Mouse (Mus musculus): Measurements from ENCODE around the gene Cyb5r4. TPM values are rescaled to one million over a fixed set of nuclear protein-coding genes. Genes with fewer than 3 reads are reported as not detected.
A peak's percentile ranks its signal among the peaks of the same experiment; 100 is the strongest.
"Not testable (repeated sequence)": the region's sequence is repeated elsewhere in the genome, so short reads cannot be mapped to it uniquely, and the experiment has no call there.

The Cyb5r4 gene
- total RNA-seq (2012; rRNA removed) (37.5 and 43.6 TPM in 2 replicates), total RNA-seq (2014; rRNA removed) (109 and 121 TPM in 2 replicates), polyA plus RNA-seq (2012; ENCODE audit: insufficient read length, low read depth) (75.1 and 80.6 TPM in 2 replicates)

DNA sequence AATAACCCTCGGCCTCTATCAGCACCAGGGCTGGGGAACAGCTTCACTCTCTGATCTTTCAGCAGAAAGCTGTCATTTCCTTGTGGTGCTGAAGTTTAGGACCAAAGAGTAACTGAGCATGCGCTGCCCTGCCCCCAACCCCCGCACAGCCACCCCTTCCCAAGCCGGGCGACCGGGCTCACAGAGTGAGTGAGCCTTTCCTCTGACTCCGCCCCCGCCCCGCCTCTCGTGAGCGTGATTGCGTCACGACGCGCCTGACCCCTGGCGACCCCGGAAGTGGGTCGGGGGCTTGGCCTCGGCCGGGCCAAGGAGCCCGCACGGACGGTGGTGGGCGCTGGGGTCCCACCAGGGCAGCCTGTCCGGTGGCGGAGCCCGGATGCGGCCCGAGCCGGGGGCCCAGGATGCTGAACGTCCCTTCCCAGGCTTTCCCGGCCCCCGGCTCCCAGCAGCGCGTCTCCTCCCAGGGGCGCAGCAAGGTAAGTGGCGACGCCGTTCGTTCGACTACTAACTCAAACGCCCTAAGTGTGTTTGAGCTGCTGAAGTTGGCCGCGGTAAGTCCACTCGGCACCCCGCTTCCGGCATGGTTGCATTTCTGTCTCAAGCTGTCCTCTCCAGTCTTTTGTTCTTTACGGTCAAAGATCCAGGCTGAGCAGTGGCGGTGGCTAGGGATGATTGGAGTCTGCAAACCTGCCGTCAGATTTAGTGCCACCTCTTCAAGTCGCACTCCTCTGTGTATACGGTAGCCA, at the start of gene Cyb5r4:
TSS of gene Cyb5r4 (plus strand) at position 237 of the 746 bp plus-strand sequence.
- peak; percentile 97 for DNase-seq (ENCODE audit: extremely low read depth)
- Histone ChIP-seq H3K9me3 (replicated peaks; ENCODE audit: low read length) (no peaks in the 10 kb centered on the region), H3K36me3 (replicated peaks in 1 of 2; ENCODE audit: control insufficient read depth in 1 of 2, insufficient read depth in 1 of 2, low read length in 1 of 2) (no peaks in the 10 kb centered on the region), H3K4me1 (ENCODE audit: control insufficient read depth in 1 of 2, insufficient read depth in 2 of 2) (peaks cover 6 to 28% of the 10 kb centered on the region in 2 experiments), H3K79me2 (replicated peaks; ENCODE audit: control insufficient read depth, extremely low read depth, insufficient read depth, poor library complexity, severe bottlenecking) (peaks cover 5% of the 10 kb centered on the region), H3K9ac (ENCODE audit: insufficient read depth, low read depth) (peak within 1 kb of the TSS; percentile 65), H3K27me3 (replicated peaks) (peaks cover 2% of the 10 kb centered on the region), H3K4me3 (replicated peaks in 1 of 3; ENCODE audit: low read depth in 2 of 3, low read length in 2 of 3, poor library complexity in 1 of 3) (peak within 1 kb of the TSS; percentile 67 to 96 (median 77)), H3K27ac (ENCODE audit: insufficient read depth, low read depth) (no peak within 1 kb of the TSS), H3K4me2 (ENCODE audit: insufficient read depth, low read depth, poor library complexity, severe bottlenecking) (peak within 1 kb of the TSS; percentile 97)
- dilution Hi-C loops (cut with MboI; ENCODE audit: extremely low pct_ligation_motif_present, extremely low pct_unique_long_range_greater_than_20kb, low sequenced_read_pairs): no loop called here
- in situ Hi-C loops (cut with MboI; ENCODE audit: low pct_ligation_motif_present, low pct_unique_long_range_greater_than_20kb, low sequenced_read_pairs): no loop called here
- TF ChIP-seq CTCF (conservative IDR thresholded peaks at IDR 0.05 in 1 of 2, IDR thresholded peaks at IDR 0.05 in 1 of 2; ENCODE audit: low read depth in 2 of 2, low read length in 2 of 2): no peak
- TF ChIP-seq CHD2 (IDR thresholded peaks at IDR 0.05; ENCODE audit: low read length): peak; percentile 86
- TF ChIP-seq MAX (IDR thresholded peaks at IDR 0.05; ENCODE audit: low read length): no peak; the same call in 1 of the 2 replicates
- TF ChIP-seq NELFE (IDR thresholded peaks at IDR 0.05; ENCODE audit: low read depth, low read length): peak; percentile 88
- no peak for TF ChIP-seq MEF2A (IDR thresholded peaks at IDR 0.05; ENCODE audit: borderline replicate concordance, low read depth, low read length)
- no peak for TF ChIP-seq GABPA (IDR thresholded peaks at IDR 0.05; ENCODE audit: insufficient replicate concordance, low read depth, low read length)
- peak; percentile 76; the same call in 1 of the 2 replicates for TF ChIP-seq MAZ (IDR thresholded peaks at IDR 0.05; ENCODE audit: low read depth, low read length)
- no peak for TF ChIP-seq CHD1 (IDR thresholded peaks at IDR 0.05; ENCODE audit: low read depth, low read length)
- TF ChIP-seq USF2 (conservative IDR thresholded peaks at IDR 0.05; ENCODE audit: low read depth, low read length): no peak
- TF ChIP-seq BHLHE40 (IDR thresholded peaks at IDR 0.05; ENCODE audit: low read depth, low read length): peak; percentile 30; the same call in 1 of the 2 replicates
- no peak for TF ChIP-seq JUND (conservative IDR thresholded peaks at IDR 0.05; ENCODE audit: low read depth, low read length)
- TF ChIP-seq SIN3A (IDR thresholded peaks at IDR 0.05; ENCODE audit: low read length): peak; percentile 100
- TF ChIP-seq HCFC1 (IDR thresholded peaks at IDR 0.05; ENCODE audit: low read depth, low read length): peak; percentile 77
- TF ChIP-seq IRF4 (IDR thresholded peaks at IDR 0.05; ENCODE audit: low read depth, low read length): peak; percentile 80
- no peak for TF ChIP-seq USF1 (IDR thresholded peaks at IDR 0.05; ENCODE audit: low read depth, low read length)
- peak; percentile 86 for TF ChIP-seq POLR2A (IDR thresholded peaks at IDR 0.05; ENCODE audit: low read depth, low read length)
- TF ChIP-seq ZMIZ1 (IDR thresholded peaks at IDR 0.05; ENCODE audit: low read depth, low read length): no peak; the same call in none of the 2 replicates
- peak; percentile 99 for TF ChIP-seq ELF1 (IDR thresholded peaks at IDR 0.05; ENCODE audit: low read depth, low read length)
- no peak for TF ChIP-seq ZNF384 (IDR thresholded peaks at IDR 0.05; ENCODE audit: low read depth, low read length)
- no peak for TF ChIP-seq PAX5 (IDR thresholded peaks at IDR 0.05; ENCODE audit: low read length)
- TF ChIP-seq MXI1 (IDR thresholded peaks at IDR 0.05; ENCODE audit: low read depth, low read length): peak; percentile 97
- TF ChIP-seq RAD21 (IDR thresholded peaks at IDR 0.05; ENCODE audit: low read depth, low read length): no peak
- TF ChIP-seq KAT2A (IDR thresholded peaks at IDR 0.05; ENCODE audit: insufficient replicate concordance, low read length): 0 out of 2 replicates have a peak, but pooled peaks have one; percentile 8
- TF ChIP-seq NRF1 (IDR thresholded peaks at IDR 0.05; ENCODE audit: low read depth, low read length): peak; percentile 87

GRCm38 (mm10) chr9:86972471-86972870, 49.3 kb upstream of the Cyb5r4 start:
- H3K27me3 ChIP-seq (replicated peaks); H3K9me3 ChIP-seq (replicated peaks; ENCODE audit: low read length); H3K36me3 ChIP-seq (replicated peaks in 1 of 2; ENCODE audit: control insufficient read depth in 1 of 2, insufficient read depth in 1 of 2, low read length in 1 of 2); H3K9ac ChIP-seq (ENCODE audit: insufficient read depth, low read depth); H3K27ac ChIP-seq (ENCODE audit: insufficient read depth, low read depth); DNase-seq (ENCODE audit: extremely low read depth); H3K4me1 ChIP-seq (ENCODE audit: control insufficient read depth in 1 of 2, insufficient read depth in 2 of 2); in situ Hi-C loops (cut with MboI; ENCODE audit: low pct_ligation_motif_present, low pct_unique_long_range_greater_than_20kb, low sequenced_read_pairs); dilution Hi-C loops (cut with MboI; ENCODE audit: extremely low pct_ligation_motif_present, extremely low pct_unique_long_range_greater_than_20kb, low sequenced_read_pairs); H3K4me3 ChIP-seq (replicated peaks in 1 of 3; ENCODE audit: low read depth in 2 of 3, low read length in 2 of 3, poor library complexity in 1 of 3); H3K4me2 ChIP-seq (ENCODE audit: insufficient read depth, low read depth, poor library complexity, severe bottlenecking); H3K79me2 ChIP-seq (replicated peaks; ENCODE audit: control insufficient read depth, extremely low read depth, insufficient read depth, poor library complexity, severe bottlenecking): not testable (repeated sequence)
